Mouse (Mus musculus) liver, adult 2 months (tissue): ENCODE data around the gene Stxbp1.

Experiments
- CTCF ChIP-seq: fragments of 200-500 bp; IDR thresholded peaks from 2 replicates; pipeline ENCODE4 v1.5.1; 2011; ENCODE audit warnings: low read depth, low read length, control low read depth
- POLR2A ChIP-seq: fragments of 200-500 bp; IDR thresholded peaks from 2 replicates; pipeline ENCODE4 v1.6.1; 2011; ENCODE audit warnings: low read length, control low read depth; ENCODE audit not compliant: insufficient read depth; ENCODE audit errors: extremely low read depth

- TF ChIP-seq CTCF (no peak), POLR2A (no peak)
Measured at GRCm38 (mm10) chr2:32847468-32847821, 400 bp upstream of the Stxbp1 start.
